ENCODE assay signal across 21 mouse cellular contexts in genomic region chr13:96945748-96946147, GRCm38 (mm10). TPM values are rescaled to one million over a fixed set of nuclear protein-coding genes. Genes with fewer than 3 reads are reported as not detected.
DNase-seq lines count a peak whose midpoint lies in the region; ATAC-seq and TF ChIP-seq lines count a peak whose summit lies in the region.
"Had no signal": no experiment of that assay in that cellular context is flagged by ENCODE, and none has a peak within 500 bp of the region (broad histone marks: within the 10 kb centered on the region; RNA-seq: fewer than 3 reads in every experiment).

No protein-coding gene starts in this region.

- H3K27me3 ChIP-seq in lung, embryonic 14.5 days (ENCODE audit: insufficient read depth, low read length), result no peaks in the 10 kb centered on the region
- no peaks in the 10 kb centered on the region for H3K27me3 ChIP-seq in lung, embryonic 16.5 days (ENCODE audit: control insufficient read depth, insufficient read depth, low read depth, low read length)
- H3K27me3 ChIP-seq in lung, postnatal 0 days (replicated peaks; ENCODE audit: insufficient read depth, low read length), result no peaks in the 10 kb centered on the region
- H3K27me3 ChIP-seq: CH12.LX, Patski had no signal

- no peaks in the 10 kb centered on the region for H3K9me3 ChIP-seq in lung, embryonic 14.5 days (ENCODE audit: low read depth, low read length)
- H3K9me3 ChIP-seq in lung, embryonic 16.5 days (ENCODE audit: control insufficient read depth, low read length), result peaks cover 3% of the 10 kb centered on the region; the same call in 1 of the 2 replicates
- no peaks in the 10 kb centered on the region for H3K9me3 ChIP-seq in lung, postnatal 0 days (ENCODE audit: low read length)

- no peak overlapping the region for H3K27ac ChIP-seq in lung, embryonic 14.5 days (ENCODE audit: low read depth)
- no peak overlapping the region for H3K27ac ChIP-seq in lung, embryonic 16.5 days (ENCODE audit: low read length)
- H3K27ac ChIP-seq in lung, postnatal 0 days (ENCODE audit: low read length), result no peak overlapping the region

- ATAC-seq in lung, embryonic 14.5 days (ENCODE audit: insufficient read depth), result peak; percentile 52; the same call in 1 of the 2 replicates
- peak; percentile 67 for ATAC-seq in lung, embryonic 16.5 days (ENCODE audit: low read depth)
- no peak for ATAC-seq in lung, postnatal 0 days
- ATAC-seq: activated CD4-positive, CD25-positive, alpha-beta regulatory T cell, adult 4 months; CD4-positive, CD25-positive, alpha-beta regulatory T cell, adult 4 months; Patski had no signal

- TF ChIP-seq CTCF in lung, embryonic 14.5 days (IDR thresholded peaks at IDR 0.05; ENCODE audit: low read depth), result no peak
- no peak for TF ChIP-seq CTCF in lung, postnatal 0 days (IDR thresholded peaks at IDR 0.05)

- 58% methylated on average over 4 of the region's 4 CpGs for WGBS in lung, embryonic 14.5 days
- 69% methylated on average over 4 of the region's 4 CpGs for WGBS in lung, embryonic 16.5 days
- WGBS in lung, postnatal 0 days, result 68% methylated on average over 4 of the region's 4 CpGs

- no peak overlapping the region for H3K4me2 ChIP-seq in lung, embryonic 14.5 days
- no peak overlapping the region for H3K4me2 ChIP-seq in lung, embryonic 16.5 days (ENCODE audit: low read depth, low read length)
- H3K4me2 ChIP-seq in lung, postnatal 0 days (replicated peaks; ENCODE audit: low read depth, low read length), result no peak overlapping the region

- no peaks in the 10 kb centered on the region for H3K36me3 ChIP-seq in lung, embryonic 14.5 days (ENCODE audit: insufficient read depth)
- no peaks in the 10 kb centered on the region for H3K36me3 ChIP-seq in lung, embryonic 16.5 days (ENCODE audit: control insufficient read depth, insufficient read depth, low read length)
- H3K36me3 ChIP-seq in lung, postnatal 0 days (ENCODE audit: insufficient read depth, low read length), result no peaks in the 10 kb centered on the region
- H3K36me3 ChIP-seq: G1E had no signal

- no peaks in the 10 kb centered on the region for H3K4me1 ChIP-seq in lung, embryonic 14.5 days (ENCODE audit: insufficient read depth)
- peaks cover 3% of the 10 kb centered on the region; the same call in 1 of the 2 replicates for H3K4me1 ChIP-seq in lung, embryonic 16.5 days (replicated peaks; ENCODE audit: control insufficient read depth, insufficient read depth, low read length)
- no peaks in the 10 kb centered on the region for H3K4me1 ChIP-seq in lung, postnatal 0 days (ENCODE audit: insufficient read depth, low read depth, low read length)

- H3K4me3 ChIP-seq in lung, embryonic 14.5 days (ENCODE audit: low read depth, low read length), result no peak overlapping the region
- H3K4me3 ChIP-seq in lung, embryonic 16.5 days (ENCODE audit: low read length), result no peak overlapping the region
- H3K4me3 ChIP-seq in lung, postnatal 0 days (ENCODE audit: low read depth, low read length), result no peak overlapping the region

- no peak overlapping the region for H3K9ac ChIP-seq in lung, embryonic 14.5 days
- no peak overlapping the region for H3K9ac ChIP-seq in lung, embryonic 16.5 days (ENCODE audit: low read length)
- H3K9ac ChIP-seq in lung, postnatal 0 days (replicated peaks; ENCODE audit: low read depth), result no peak overlapping the region

- TF ChIP-seq EP300 in lung, postnatal 0 days (IDR thresholded peaks at IDR 0.05), result no peak

- DNase-seq in lung, embryonic 14.5 days, result peak; percentile 58
- DNase-seq in lung, postnatal 4 days, result no peak
- DNase-seq in lung, postnatal 0 days (ENCODE audit: low spot score), result no peak
- DNase-seq in testis, postnatal 10 days (ENCODE audit: low spot score), result peak; percentile 0
- no peak for DNase-seq in testis, postnatal 14 days (ENCODE audit: low spot score)
- DNase-seq: adrenal gland, adult 2 months; adrenal gland, adult 8-10 months; adrenal gland, postnatal 10 days; adrenal gland, postnatal 14 days; adrenal gland, postnatal 25 days; adrenal gland, postnatal 36 days; B cell, adult 2 months; cerebellum, adult 11 months; cerebellum, adult 11-12 months; cerebellum, adult 18-20 months had no signal

RNA-seq across cellular contexts. Expression of gene Gcnt4, which starts 21.3 kb away (rescaled TPM):
- polyA plus RNA-seq in lung, embryonic 14.5 days (2014; fragmentation: Nextera tagmentation; extraction: Ambion mirVana), result 0.13 and 0.27 TPM in 2 replicates
- polyA plus RNA-seq in lung, embryonic 16.5 days (2015; fragmentation: Nextera tagmentation; extraction: Ambion mirVana), result 0.33 and 0.39 TPM in 2 replicates
- 0.19 and 0.27 TPM in 2 replicates for polyA plus RNA-seq in lung, postnatal 0 days (2015; fragmentation: Nextera tagmentation; extraction: Ambion mirVana)
- polyA plus RNA-seq: activated CD4-positive, CD25-positive, alpha-beta regulatory T cell, adult 4 months; CD4-positive, CD25-positive, alpha-beta regulatory T cell, adult 4 months; G1E had no signal

Comparison
In these comparisons a context has a peak if more than half of its experiments do, and no peak if none do; other contexts are left out.
1. DNase-seq: peak in lung, embryonic 14.5 days (single experiment) and testis, postnatal 10 days (single experiment); none in lung, postnatal 4 days (0 of 2), lung, postnatal 0 days (single experiment) and testis, postnatal 14 days (single experiment).